Mouse (Mus musculus) thymus, postnatal 10 days (tissue): ENCODE results near the gene Pwwp2b.

Experiments
- DNase-seq, 2 experiments: peaks; one replicate each; pipeline ENCODE4 v3.0.0; 2021; ENCODE audit warnings: low spot score in 2 of 2

Pwwp2b gene

GRCm38 (mm10) chr7:139247881-139248614, at the start of gene Pwwp2b:
Gene Pwwp2b, plus strand, starts transcription at chr7:139248482.
- DNase-seq = peak; percentile 31 to 68

- DNase-seq = no peak
These were observed 48.2 kb upstream of the Pwwp2b start for GRCm38 (mm10) chr7:139200108-139200507.

GRCm38 (mm10) chr7:139201209-139201608, 47.1 kb upstream of the Pwwp2b start:
- DNase-seq = no peak

- DNase-seq = peak in 1 of 2 experiments; percentile 56
These were observed 40.1 kb upstream of the Pwwp2b start for GRCm38 (mm10) chr7:139208023-139208772.

- no peak for DNase-seq
These were observed 39.5 kb upstream of the Pwwp2b start for GRCm38 (mm10) chr7:139208773-139209095.

- no peak for DNase-seq
These were observed 36.5 kb upstream of the Pwwp2b start for GRCm38 (mm10) chr7:139211761-139212160.

- DNase-seq = peak; percentile 96 to 98
These were observed 35.2 kb upstream of the Pwwp2b start, which contains the start of the genes Lrrc27 and Stk32c for GRCm38 (mm10) chr7:139212754-139213745. Gene Lrrc27, plus strand, starts transcription at chr7:139212988. Gene Stk32c, minus strand, starts transcription at chr7:139213307.

- no peak for DNase-seq
These were observed 34.5 kb upstream of the Pwwp2b start for GRCm38 (mm10) chr7:139213751-139214150.

GRCm38 (mm10) chr7:139214160-139214559, 34.1 kb upstream of the Pwwp2b start:
- DNase-seq = no peak

- no peak for DNase-seq
These were observed 33.5 kb upstream of the Pwwp2b start for GRCm38 (mm10) chr7:139214596-139215340.

- DNase-seq = no peak
These were observed 32.8 kb upstream of the Pwwp2b start for GRCm38 (mm10) chr7:139215516-139215915.

GRCm38 (mm10) chr7:139215946-139216345, 32.3 kb upstream of the Pwwp2b start:
- no peak for DNase-seq

GRCm38 (mm10) chr7:139216464-139216863, 31.8 kb upstream of the Pwwp2b start:
- DNase-seq = no peak

- DNase-seq = no peak
These were observed 31.2 kb upstream of the Pwwp2b start for GRCm38 (mm10) chr7:139217046-139217445.

GRCm38 (mm10) chr7:139218641-139219415, 29.5 kb upstream of the Pwwp2b start:
- DNase-seq = no peak

- no peak for DNase-seq
These were observed 28.8 kb upstream of the Pwwp2b start for GRCm38 (mm10) chr7:139219486-139219885.

- no peak for DNase-seq
These were observed 28.0 kb upstream of the Pwwp2b start for GRCm38 (mm10) chr7:139220303-139220702.

GRCm38 (mm10) chr7:139221072-139221471, 27.2 kb upstream of the Pwwp2b start:
- DNase-seq = no peak

GRCm38 (mm10) chr7:139221856-139222255, 26.4 kb upstream of the Pwwp2b start:
- DNase-seq = no peak

GRCm38 (mm10) chr7:139222341-139222740, 25.9 kb upstream of the Pwwp2b start:
- DNase-seq = no peak
